Mouse (Mus musculus) MEL (cell line): ENCODE data around the gene Prkar2a. TPM values are rescaled to one million over a fixed set of nuclear protein-coding genes. Genes with fewer than 3 reads are reported as not detected.

Experiments
- DNase-seq: peaks from one replicate; pipeline ENCODE4 v3.0.0; 2011; ENCODE audit warnings: low read depth, low spot score
- H3K27ac ChIP-seq: 2 replicates; pipeline ENCODE4 v1.5.1; 2012; ENCODE audit warnings: low read depth, mild to moderate bottlenecking, control low read depth, low read length, moderate library complexity; ENCODE audit not compliant: control insufficient read depth
- H3K27me3 ChIP-seq, 2 experiments: fragments of 150-350 bp in 1 of 2; sonication (generic) in 1 of 2; 2 replicates each; pipeline ENCODE4 v1.6.1; 2012; ENCODE audit warnings: low read length in 2 of 2, mild to moderate bottlenecking in 2 of 2, improper control_type of control experiment in 1 of 2, moderate library complexity in 1 of 2; ENCODE audit not compliant: insufficient read depth in 2 of 2, control insufficient read depth in 1 of 2
- H3K36me3 ChIP-seq, 2 experiments: 2 replicates each; pipeline ENCODE4 v1.6.1; 2012 to 2014; ENCODE audit warnings: low read length in 2 of 2, improper control_type of control experiment in 1 of 2, inconsistent platforms in 1 of 2, mild to moderate bottlenecking in 1 of 2; ENCODE audit not compliant: insufficient read depth in 2 of 2, control insufficient read depth in 1 of 2
- H3K4me1 ChIP-seq, 2 experiments: fragments of 150-350 bp in 1 of 2; sonication (generic) in 1 of 2; 2 replicates each; pipeline ENCODE4 v1.6.1; 2012; ENCODE audit warnings: low read length in 2 of 2, improper control_type of control experiment in 1 of 2, mild to moderate bottlenecking in 1 of 2; ENCODE audit not compliant: insufficient read depth in 2 of 2, control insufficient read depth in 1 of 2
- H3K4me3 ChIP-seq, 2 experiments: fragments of 150-350 bp in 1 of 2; sonication (generic) in 1 of 2; 2 replicates each; pipeline ENCODE4 v1.5.1; 2012; ENCODE audit warnings: low read depth in 2 of 2, low read length in 2 of 2, mild to moderate bottlenecking in 2 of 2, moderate library complexity in 2 of 2, control low read depth in 1 of 2, improper control_type of control experiment in 1 of 2; ENCODE audit not compliant: control insufficient read depth in 1 of 2, insufficient read depth in 1 of 2
- H3K79me2 ChIP-seq: 2 replicates; pipeline ENCODE4 v1.6.1; 2012; ENCODE audit warnings: mild to moderate bottlenecking, low read length, moderate library complexity; ENCODE audit not compliant: control insufficient read depth, poor library complexity, insufficient read depth
- H3K9ac ChIP-seq: 2 replicates; pipeline ENCODE4 v1.6.1; 2012; ENCODE audit warnings: low read depth, mild to moderate bottlenecking, control low read depth, low read length, moderate library complexity; ENCODE audit not compliant: control insufficient read depth, poor library complexity, severe bottlenecking
- H3K9me3 ChIP-seq: fragments of 150-350 bp; sonication (generic); replicated peaks from 2 replicates; pipeline ENCODE4 v1.6.1; 2012; ENCODE audit warnings: mild to moderate bottlenecking, low read length, improper control_type of control experiment, moderate library complexity; ENCODE audit not compliant: insufficient read depth
- BHLHE40 ChIP-seq: IDR thresholded peaks from 2 replicates; pipeline ENCODE4 v1.6.1; 2012; ENCODE audit warnings: low read depth, mild to moderate bottlenecking, inconsistent platforms, low read length, improper control_type of control experiment, borderline replicate concordance
- CHD1 ChIP-seq: IDR thresholded peaks from 2 replicates; pipeline ENCODE4 v1.6.1; 2012; ENCODE audit warnings: low read depth, mild to moderate bottlenecking, inconsistent platforms, low read length, improper control_type of control experiment
- CHD2 ChIP-seq: IDR thresholded peaks from 2 replicates; pipeline ENCODE4 v1.6.1; 2011; ENCODE audit warnings: low read length, improper control_type of control experiment
- E2F4 ChIP-seq: IDR thresholded peaks from 2 replicates; pipeline ENCODE4 v1.6.1; 2011; ENCODE audit warnings: low read depth, low read length, improper control_type of control experiment, borderline replicate concordance
- ELF1 ChIP-seq: IDR thresholded peaks from 2 replicates; pipeline ENCODE4 v1.6.1; 2014; ENCODE audit warnings: low read depth, mild to moderate bottlenecking, inconsistent platforms, low read length, improper control_type of control experiment, moderate library complexity
- EP300 ChIP-seq, 2 experiments: IDR thresholded peaks; 2 replicates each; pipeline ENCODE4 v1.6.1; 2011; ENCODE audit warnings: improper control_type of control experiment in 2 of 2, low read length in 2 of 2, low read depth in 1 of 2, mild to moderate bottlenecking in 1 of 2
- ETS1 ChIP-seq: IDR thresholded peaks from 2 replicates; pipeline ENCODE4 v1.6.1; 2012; ENCODE audit warnings: low read depth, mild to moderate bottlenecking, inconsistent platforms, low read length, improper control_type of control experiment, moderate library complexity
- GABPA ChIP-seq: IDR thresholded peaks from 2 replicates; pipeline ENCODE4 v1.6.1; 2012; ENCODE audit warnings: low read depth, mild to moderate bottlenecking, inconsistent platforms, low read length, improper control_type of control experiment, moderate library complexity
- GATA1 ChIP-seq: IDR thresholded peaks from 2 replicates; pipeline ENCODE4 v1.6.1; 2011; ENCODE audit warnings: low read depth, low read length, improper control_type of control experiment
- HCFC1 ChIP-seq: IDR thresholded peaks from 2 replicates; pipeline ENCODE4 v1.6.1; 2012; ENCODE audit warnings: low read depth, mild to moderate bottlenecking, inconsistent platforms, low read length, improper control_type of control experiment, moderate library complexity
- MEF2A ChIP-seq: IDR thresholded peaks from 2 replicates; pipeline ENCODE4 v1.6.1; 2014; ENCODE audit warnings: low read depth, mild to moderate bottlenecking, inconsistent platforms, low read length, improper control_type of control experiment; ENCODE audit not compliant: poor library complexity, insufficient replicate concordance, severe bottlenecking; ENCODE audit errors: extremely low read depth
- MXI1 ChIP-seq: IDR thresholded peaks from 2 replicates; pipeline ENCODE4 v1.6.1; 2011; ENCODE audit warnings: mild to moderate bottlenecking, low read depth, low read length, improper control_type of control experiment
- MYB ChIP-seq: IDR thresholded peaks from 2 replicates; pipeline ENCODE4 v1.6.1; 2011; ENCODE audit warnings: mild to moderate bottlenecking, low read depth, low read length, improper control_type of control experiment
- MYC ChIP-seq: IDR thresholded peaks from 2 replicates; pipeline ENCODE4 v1.6.1; 2011; ENCODE audit warnings: low read depth, mild to moderate bottlenecking, low read length, improper control_type of control experiment, moderate library complexity
- POLR2AphosphoS2 ChIP-seq: IDR thresholded peaks from 2 replicates; pipeline ENCODE4 v1.6.1; 2011; ENCODE audit warnings: low read length, improper control_type of control experiment
- POLR2AphosphoS5 ChIP-seq: IDR thresholded peaks from 2 replicates; pipeline ENCODE4 v1.6.1; 2012; ENCODE audit warnings: low read depth, borderline replicate concordance, mild to moderate bottlenecking, inconsistent platforms, low read length, moderate library complexity, mixed read lengths
- RAD21 ChIP-seq: IDR thresholded peaks from 2 replicates; pipeline ENCODE4 v1.6.1; 2011; ENCODE audit warnings: mild to moderate bottlenecking, low read depth, low read length, improper control_type of control experiment
- RCOR1 ChIP-seq: IDR thresholded peaks from 2 replicates; pipeline ENCODE4 v1.6.1; 2012; ENCODE audit warnings: low read depth, mild to moderate bottlenecking, inconsistent platforms, low read length, improper control_type of control experiment
- SIN3A ChIP-seq: IDR thresholded peaks from 2 replicates; pipeline ENCODE4 v1.6.1; 2012; ENCODE audit warnings: low read length, improper control_type of control experiment, inconsistent platforms
- SMC3 ChIP-seq: IDR thresholded peaks from 2 replicates; pipeline ENCODE4 v1.6.1; 2011; ENCODE audit warnings: low read depth, low read length, improper control_type of control experiment
- TAL1 ChIP-seq: IDR thresholded peaks from 2 replicates; pipeline ENCODE4 v1.6.1; 2012; ENCODE audit warnings: mild to moderate bottlenecking, inconsistent platforms, low read length, moderate library complexity, mixed read lengths
- TBP ChIP-seq: IDR thresholded peaks from 2 replicates; pipeline ENCODE4 v1.8.0; 2011; ENCODE audit warnings: low read depth, low read length, improper control_type of control experiment
- TCF12 ChIP-seq: IDR thresholded peaks from 2 replicates; pipeline ENCODE4 v1.6.1; 2014; ENCODE audit warnings: low read depth, mild to moderate bottlenecking, inconsistent platforms, low read length, improper control_type of control experiment, moderate library complexity
- UBTF ChIP-seq: IDR thresholded peaks from 2 replicates; pipeline ENCODE4 v1.6.1; 2012; ENCODE audit warnings: low read depth, mild to moderate bottlenecking, inconsistent platforms, low read length, improper control_type of control experiment, moderate library complexity, borderline replicate concordance; ENCODE audit not compliant: insufficient read depth
- ZC3H11A ChIP-seq: IDR thresholded peaks from 2 replicates; pipeline ENCODE4 v1.6.1; 2012; ENCODE audit warnings: low read depth, mild to moderate bottlenecking, inconsistent platforms, low read length, improper control_type of control experiment
- ZKSCAN1 ChIP-seq: IDR thresholded peaks from 2 replicates; pipeline ENCODE4 v1.6.1; 2012; ENCODE audit warnings: low read depth, mild to moderate bottlenecking, inconsistent platforms, low read length, improper control_type of control experiment, moderate library complexity
- ZMIZ1 ChIP-seq: IDR thresholded peaks from 2 replicates; pipeline ENCODE4 v1.6.1; 2012; ENCODE audit warnings: low read depth, mild to moderate bottlenecking, inconsistent platforms, low read length, improper control_type of control experiment, moderate library complexity
- ZNF384 ChIP-seq: IDR thresholded peaks from 2 replicates; pipeline ENCODE4 v1.6.1; 2012; ENCODE audit warnings: low read depth, mild to moderate bottlenecking, inconsistent platforms, low read length, improper control_type of control experiment
- polyA plus RNA-seq, 2 experiments: library from polyadenylated mRNA; stranded (reverse) in 1 of 2; unstranded in 1 of 2; fragments of >175 nt in 1 of 2; fragments of >200 nt in 1 of 2; gene quantifications; 2 replicates each; pipeline versions ENCODE4 v1.2.1 to v1.2.4; 2012; ENCODE audit warnings: low replicate concordance in 2 of 2, low read depth in 1 of 2; ENCODE audit not compliant: insufficient read length in 2 of 2, insufficient read depth in 1 of 2, missing spikeins in 1 of 2
- total RNA-seq: library from RNA; depleted of rRNA; stranded (reverse); fragments of 300-350 nt; gene quantifications from 2 replicates; pipeline ENCODE4 v1.2.3, GENCODE M21; 2012

Prkar2a gene
- total and polyA plus RNA-seq, 3 experiments: 22.4 to 230 (median 87.9) TPM

GRCm38 (mm10) chr9:108792307-108792706, 103.2 kb downstream of the Prkar2a start:
- Histone ChIP-seq H3K4me1 (peaks cover 10 to 12% of the 10 kb centered on the region in 2 experiments), H3K4me3 (no peak overlapping the region), H3K9me3 (no peaks in the 10 kb centered on the region)
- peak; percentile 60 for DNase-seq
- no peak for TF ChIP-seq SIN3A
- no peak for TF ChIP-seq HCFC1
- no peak for TF ChIP-seq CHD2
- TF ChIP-seq MYC: no peak
- peak; percentile 95 for TF ChIP-seq GATA1
- peak; percentile 93 for TF ChIP-seq TCF12
- TF ChIP-seq ZKSCAN1: no peak
- TF ChIP-seq ETS1: peak; percentile 54; the same call in 1 of the 2 replicates
- no peak for TF ChIP-seq ZC3H11A
- TF ChIP-seq EP300 (IDR thresholded peaks at IDR 0.05; ENCODE audit: low read depth in 1 of 2, low read length in 2 of 2): peak; percentile 89 to 90
- TF ChIP-seq ZNF384: no peak
- no peak for TF ChIP-seq MEF2A
- TF ChIP-seq RAD21: no peak
- no peak for TF ChIP-seq GABPA
- TF ChIP-seq MXI1: no peak
- peak; percentile 91 for TF ChIP-seq RCOR1
- TF ChIP-seq TAL1: peak; percentile 82
- TF ChIP-seq UBTF: no peak
- no peak for TF ChIP-seq E2F4
- no peak for TF ChIP-seq BHLHE40
- TF ChIP-seq POLR2AphosphoS2: no peak
- no peak for TF ChIP-seq SMC3
- no peak for TF ChIP-seq CHD1
- TF ChIP-seq ELF1: no peak
- no peak for TF ChIP-seq MYB
- no peak for TF ChIP-seq TBP
- no peak for TF ChIP-seq ZMIZ1
- no peak for TF ChIP-seq POLR2AphosphoS5
- TF ChIP-seq, all 39 proteins: peak for 6
- Histone ChIP-seq H3K27me3 (no peaks in the 10 kb centered on the region), H3K79me2 (peaks cover 45% of the 10 kb centered on the region), H3K36me3 (peaks cover 0 to 20% of the 10 kb centered on the region in 2 experiments; a peak in 3 of 4 replicates), H3K9ac (no peak overlapping the region), H3K27ac (no peak overlapping the region)
